ENCODE assay signal across 7 mouse cellular contexts in genomic region chrX:73342483-73342895, GRCm38 (mm10). TPM values are rescaled to one million over a fixed set of nuclear protein-coding genes. Genes with fewer than 3 reads are reported as not detected.
DNase-seq lines count a peak whose midpoint lies in the region; ATAC-seq and TF ChIP-seq lines count a peak whose summit lies in the region.

Gene Zfp275, plus strand, starts transcription at chrX:73342621.

- WGBS in intestine, postnatal 0 days, result 13% methylated on average over 37 of the region's 37 CpGs
- 8% methylated on average over 37 of the region's 37 CpGs for WGBS in limb, embryonic 10.5 days
- 17% methylated on average over 37 of the region's 37 CpGs for WGBS in midbrain, embryonic 12.5 days
- WGBS in spleen, adult 2 months, result 20% methylated on average over 37 of the region's 37 CpGs

- no peak within 1 kb of the TSS for H3K27ac ChIP-seq in intestine, postnatal 0 days (ENCODE audit: low read depth, low read length)
- H3K27ac ChIP-seq in limb, embryonic 10.5 days, result peak within 1 kb of the TSS; percentile 90
- H3K27ac ChIP-seq in midbrain, embryonic 12.5 days (replicated peaks), result peak within 1 kb of the TSS; percentile 43
- H3K27ac ChIP-seq in spleen, adult 2 months (ENCODE audit: insufficient read depth, low read length), result peak within 1 kb of the TSS; percentile 82

- no peaks in the 10 kb centered on the region for H3K9me3 ChIP-seq in intestine, postnatal 0 days (ENCODE audit: control insufficient read depth)
- H3K9me3 ChIP-seq in limb, embryonic 10.5 days (replicated peaks), result no peaks in the 10 kb centered on the region
- no peaks in the 10 kb centered on the region for H3K9me3 ChIP-seq in midbrain, embryonic 12.5 days

- H3K4me1 ChIP-seq in intestine, postnatal 0 days (replicated peaks; ENCODE audit: control insufficient read depth, insufficient read depth, low read length), result no peaks in the 10 kb centered on the region
- peaks cover 6% of the 10 kb centered on the region for H3K4me1 ChIP-seq in limb, embryonic 10.5 days
- 0 out of 2 replicates have a peak, but pooled peaks cover 5% of the 10 kb centered on the region for H3K4me1 ChIP-seq in midbrain, embryonic 12.5 days
- no peaks in the 10 kb centered on the region for H3K4me1 ChIP-seq in spleen, adult 2 months (ENCODE audit: control insufficient read depth, insufficient read depth, insufficient read length)

- H3K4me3 ChIP-seq in intestine, postnatal 0 days (ENCODE audit: low read depth, low read length), result peak within 1 kb of the TSS; percentile 51
- peak within 1 kb of the TSS; percentile 66 for H3K4me3 ChIP-seq in limb, embryonic 10.5 days
- peak within 1 kb of the TSS; percentile 55 for H3K4me3 ChIP-seq in midbrain, embryonic 12.5 days
- H3K4me3 ChIP-seq in spleen, adult 2 months (ENCODE audit: extremely low read depth, insufficient read depth, insufficient read length), result peak within 1 kb of the TSS; percentile 98

- peak; percentile 51; the same call in 1 of the 2 replicates for TF ChIP-seq POLR2A in spleen, adult 2 months (IDR thresholded peaks at IDR 0.05; ENCODE audit: low read depth, low read length)

- peak within 1 kb of the TSS; percentile 46 for H3K9ac ChIP-seq in intestine, postnatal 0 days (ENCODE audit: low read depth, low read length)
- H3K9ac ChIP-seq in midbrain, embryonic 12.5 days (replicated peaks), result peak within 1 kb of the TSS; percentile 72

- peak within 1 kb of the TSS; percentile 63 for H3K4me2 ChIP-seq in intestine, postnatal 0 days (replicated peaks; ENCODE audit: low read depth)
- H3K4me2 ChIP-seq in midbrain, embryonic 12.5 days (replicated peaks), result peak within 1 kb of the TSS; percentile 61

- peak; percentile 73 to 75 for DNase-seq in adrenal gland, adult 18-20 months (ENCODE audit: low spot score in 2 of 2)
- DNase-seq in embryo, embryonic 11.5 days (ENCODE audit: low read depth, low spot score), result peak; percentile 44
- DNase-seq in limb, embryonic 10.5 days (ENCODE audit: low spot score), result peak; percentile 82
- DNase-seq in spleen, adult 2 months (ENCODE audit: low read depth in 1 of 2, low spot score in 2 of 2), result peak; percentile 36 to 72

- no peaks in the 10 kb centered on the region for H3K36me3 ChIP-seq in intestine, postnatal 0 days (ENCODE audit: control insufficient read depth, insufficient read depth)
- peaks cover 13% of the 10 kb centered on the region for H3K36me3 ChIP-seq in limb, embryonic 10.5 days
- H3K36me3 ChIP-seq in midbrain, embryonic 12.5 days, result no peaks in the 10 kb centered on the region
- H3K36me3 ChIP-seq in spleen, adult 2 months (ENCODE audit: control insufficient read depth, insufficient read depth, low read length), result no peaks in the 10 kb centered on the region

- peak; percentile 98 for ATAC-seq in granulocyte monocyte progenitor cell, adult 5-6 weeks (replicated peaks; ENCODE audit: poor library complexity, severe bottlenecking)
- peak; percentile 59 for ATAC-seq in intestine, postnatal 0 days
- peak; percentile 93 for ATAC-seq in midbrain, embryonic 12.5 days (ENCODE audit: low FRiP score, low read depth)

- no peaks in the 10 kb centered on the region for H3K27me3 ChIP-seq in intestine, postnatal 0 days (replicated peaks; ENCODE audit: control insufficient read depth, insufficient read depth, low read length)
- peaks cover 75% of the 10 kb centered on the region for H3K27me3 ChIP-seq in limb, embryonic 10.5 days (ENCODE audit: low read depth, poor library complexity, severe bottlenecking)
- no peaks in the 10 kb centered on the region; the same call in 1 of the 2 replicates for H3K27me3 ChIP-seq in midbrain, embryonic 12.5 days
- H3K27me3 ChIP-seq in spleen, adult 2 months (ENCODE audit: control insufficient read depth, insufficient read depth, low read length), result no peaks in the 10 kb centered on the region

- no peak for TF ChIP-seq CTCF in intestine, postnatal 0 days (IDR thresholded peaks at IDR 0.05; ENCODE audit: low read depth)
- no peak for TF ChIP-seq CTCF in spleen, adult 2 months (IDR thresholded peaks at IDR 0.05; ENCODE audit: extremely low read depth, insufficient read depth, insufficient read length, insufficient replicate concordance)

RNA-seq across cellular contexts. Expression of gene Zfp275, which starts in this region (rescaled TPM):
- total RNA-seq in adrenal gland, adult 18-20 months (2021), result 10 to 100 TPM; 16.0 to 17.7 TPM
- total RNA-seq in granulocyte monocyte progenitor cell, adult 5-6 weeks (2014; fragmentation: Nextera tagmentation), result 8.5 and 11.9 TPM in 2 replicates
- 7.9 and 8.1 TPM in 2 replicates for total RNA-seq in granulocyte monocyte progenitor cell, adult 5-6 weeks (2017)
- 2.2 and 2.3 TPM in 2 replicates for polyA plus RNA-seq in intestine, postnatal 0 days (2015; fragmentation: Nextera tagmentation; extraction: Ambion mirVana)
- polyA plus RNA-seq in limb, embryonic 10.5 days (2016; fragmentation: Nextera tagmentation; extraction: Ambion mirVana), result 19.9 and 22.6 TPM in 2 replicates
- polyA plus RNA-seq in midbrain, embryonic 12.5 days (2016; fragmentation: Nextera tagmentation; extraction: Ambion mirVana), result 18.6 and 19.1 TPM in 2 replicates
- polyA plus RNA-seq in spleen, adult 2 months (2012; rRNA removed), result 10.3 and 12.7 TPM in 2 replicates
